Mouse (Mus musculus): ENCODE data around the gene Pabpn1l. TPM values are rescaled to one million over a fixed set of nuclear protein-coding genes. Genes with fewer than 3 reads are reported as not detected.
A peak's percentile ranks its signal among the peaks of the same experiment; 100 is the strongest.

The Pabpn1l gene
- polyA plus RNA-seq, 1 experiment from 2014 or later, result not detected

DNA sequence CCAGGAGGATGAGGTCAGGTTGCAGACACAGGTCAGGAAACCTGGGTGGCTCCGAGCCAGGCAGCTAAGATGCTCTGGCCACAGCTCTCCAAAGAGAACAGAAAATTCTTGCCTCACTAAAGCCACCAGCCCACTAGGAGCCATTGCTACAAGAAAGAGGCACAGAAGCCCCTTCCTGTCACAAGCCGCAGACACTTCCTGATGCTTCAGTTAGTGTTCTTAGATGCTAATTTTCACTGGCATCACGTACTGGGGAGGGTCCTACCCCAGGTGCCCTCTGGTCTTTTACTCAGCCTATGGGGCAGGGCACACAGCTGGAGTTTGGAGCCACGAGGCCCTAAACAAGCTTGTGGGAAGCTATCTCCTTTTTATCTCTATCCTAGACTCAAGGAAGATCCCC lies 26.5 kb downstream of the Pabpn1l start:
- Histone ChIP-seq H3K36me3 (no peaks in the 10 kb centered on the region), H3K4me2 (no peak overlapping the region), H3K9ac (no peak overlapping the region), H3K9me3 (replicated peaks) (no peaks in the 10 kb centered on the region), H3K4me3 (replicated peaks) (no peak overlapping the region), H3K27me3 (no peaks in the 10 kb centered on the region), H3K4me1 (replicated peaks) (peaks cover 21% of the 10 kb centered on the region), H3K27ac (no peak overlapping the region)
- 42% methylated on average over 4 of the region's 4 CpGs for WGBS (ENCODE audit: insufficient replicate concordance)
- ATAC-seq (ENCODE audit: low read depth) (no peak), DNase-seq (no peak)

DNA sequence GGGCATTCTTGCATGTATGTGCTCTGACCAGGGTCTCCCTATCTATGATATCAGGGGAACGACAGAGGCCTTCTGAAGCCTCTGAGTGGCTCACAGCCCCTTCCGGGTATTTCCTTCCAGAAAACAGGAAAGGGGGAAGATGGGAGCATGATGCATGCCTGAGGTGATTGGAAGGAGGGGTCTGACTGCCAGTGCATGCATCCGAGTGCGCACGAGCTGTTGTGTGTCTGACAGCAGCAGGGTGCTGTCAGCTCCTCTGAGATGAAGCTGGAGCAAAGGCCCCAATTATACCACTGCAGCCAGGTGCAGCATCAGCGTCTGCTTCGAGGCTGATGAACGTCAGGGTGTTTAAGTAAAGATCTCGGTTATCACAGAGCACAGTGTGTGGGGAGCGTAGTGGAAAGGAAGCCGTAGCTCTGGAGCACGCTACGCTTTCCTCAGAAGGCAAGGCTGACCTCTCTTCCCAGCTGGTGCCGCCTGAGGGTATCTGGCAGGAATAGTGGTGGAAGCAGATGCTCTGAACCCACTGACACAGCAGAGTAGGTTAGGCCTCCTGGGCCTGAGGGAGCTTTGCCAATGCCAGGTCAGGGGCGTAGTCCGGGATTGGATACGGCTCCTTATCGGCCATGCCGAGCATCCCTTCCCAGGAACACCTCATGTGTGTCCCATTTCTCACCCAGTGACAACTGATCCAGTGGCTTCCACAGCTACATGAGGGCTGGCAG lies 28.6 kb downstream of the Pabpn1l start:
- H3K4me3 ChIP-seq (replicated peaks), result no peak overlapping the region
- ATAC-seq (ENCODE audit: low read depth) (no peak), DNase-seq (no peak)
- H3K4me2 ChIP-seq, result 0 out of 2 replicates have a peak overlapping the region, but pooled peaks have one; percentile 4
- H3K27ac ChIP-seq, result peak overlapping the region; percentile 50
- no peaks in the 10 kb centered on the region for H3K9me3 ChIP-seq (replicated peaks)
- no peak overlapping the region for H3K9ac ChIP-seq
- H3K27me3 ChIP-seq, result no peaks in the 10 kb centered on the region
- WGBS (ENCODE audit: insufficient replicate concordance), result 75% methylated on average over 19 of the region's 19 CpGs
- no peaks in the 10 kb centered on the region for H3K36me3 ChIP-seq
- peaks cover 21% of the 10 kb centered on the region for H3K4me1 ChIP-seq (replicated peaks)

DNA sequence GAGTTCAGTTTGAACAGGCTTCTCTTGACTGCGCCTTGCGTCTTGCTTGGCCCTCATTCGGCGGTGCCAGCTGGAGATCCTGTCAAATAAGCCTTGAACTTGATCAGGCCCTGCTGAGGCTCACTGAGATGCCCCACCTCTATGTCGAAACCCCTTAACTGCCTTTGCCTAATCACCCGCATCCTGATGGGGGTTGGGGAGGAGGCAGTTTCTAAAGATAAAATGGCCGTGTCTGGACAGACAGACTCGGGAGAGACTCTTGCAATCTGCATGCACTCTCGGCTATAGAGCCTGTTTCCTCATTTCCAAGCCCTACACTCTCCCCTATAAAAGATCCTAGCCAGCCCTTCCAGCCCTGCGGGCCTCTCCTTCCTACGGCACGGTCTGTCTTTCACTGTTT lies 29.3 kb downstream of the Pabpn1l start:
- Histone ChIP-seq H3K27me3 (no peaks in the 10 kb centered on the region), H3K36me3 (no peaks in the 10 kb centered on the region), H3K4me3 (replicated peaks) (no peak overlapping the region), H3K4me2 (0 out of 2 replicates have a peak overlapping the region, but pooled peaks have one; percentile 4), H3K9ac (no peak overlapping the region), H3K4me1 (replicated peaks) (peaks cover 21% of the 10 kb centered on the region), H3K27ac (peak overlapping the region; percentile 50), H3K9me3 (replicated peaks) (no peaks in the 10 kb centered on the region)
- peak; percentile 21 for DNase-seq
- ATAC-seq (ENCODE audit: low read depth), result peak; percentile 42; the same call in 1 of the 2 replicates
- 49% methylated on average over 12 of the region's 12 CpGs for whole genome bisulfite sequencing (ENCODE audit: insufficient replicate concordance)

DNA sequence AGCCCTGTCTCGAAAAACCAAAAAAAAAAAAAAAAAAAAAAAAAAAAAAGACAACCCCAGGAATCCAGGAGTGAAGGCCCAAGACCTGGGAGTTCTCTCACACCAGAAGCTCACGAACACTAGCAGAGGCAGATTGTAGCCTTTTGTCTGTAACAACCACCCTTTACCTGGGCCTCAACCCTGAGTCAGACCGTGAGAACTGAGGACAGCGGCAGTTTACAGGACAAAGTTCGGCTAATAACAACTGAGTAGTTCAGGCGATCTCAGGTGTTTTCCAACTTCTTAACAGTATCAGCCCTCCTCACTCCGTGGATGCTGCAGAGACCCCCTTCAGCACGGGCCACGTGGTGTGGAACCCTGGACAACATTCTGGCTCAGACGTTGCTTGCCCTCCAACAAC lies 35.8 kb downstream of the Pabpn1l start:
- H3K4me1 ChIP-seq (replicated peaks), result peaks cover 20% of the 10 kb centered on the region
- DNase-seq (no peak), ATAC-seq (ENCODE audit: low read depth) (no peak)
- H3K27ac ChIP-seq, result no peak overlapping the region
- H3K36me3 ChIP-seq, result no peaks in the 10 kb centered on the region
- H3K4me2 ChIP-seq, result no peak overlapping the region
- H3K27me3 ChIP-seq, result peaks cover 4% of the 10 kb centered on the region; the same call in 1 of the 2 replicates
- no peaks in the 10 kb centered on the region for H3K9me3 ChIP-seq (replicated peaks)
- no peak overlapping the region for H3K9ac ChIP-seq
- no peak overlapping the region for H3K4me3 ChIP-seq (replicated peaks)
- 75% methylated on average over 10 of the region's 10 CpGs for WGBS (ENCODE audit: insufficient replicate concordance)

DNA sequence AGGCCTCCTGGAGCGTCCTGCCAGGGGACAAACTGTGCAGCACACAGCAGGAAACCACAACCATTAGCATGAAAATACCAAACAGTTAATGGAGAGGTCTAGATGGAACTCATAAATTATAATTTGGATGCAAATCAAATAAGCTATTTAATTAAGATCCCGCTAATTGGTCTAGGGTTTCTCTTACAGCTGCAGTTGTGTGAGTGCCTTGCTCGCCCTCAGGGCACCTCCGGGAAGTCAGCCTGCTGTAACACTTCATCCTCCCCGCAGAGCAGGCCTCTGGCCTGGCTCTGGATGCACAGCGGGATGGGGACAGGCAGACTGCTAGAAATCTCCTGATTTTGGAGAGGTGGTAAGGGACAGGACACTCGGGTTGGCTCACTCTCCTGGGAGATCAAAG lies 36.4 kb downstream of the Pabpn1l start:
- Histone ChIP-seq H3K36me3 (no peaks in the 10 kb centered on the region), H3K4me3 (replicated peaks) (no peak overlapping the region), H3K9me3 (replicated peaks) (no peaks in the 10 kb centered on the region), H3K27me3 (peaks cover 4% of the 10 kb centered on the region; the same call in 1 of the 2 replicates), H3K9ac (no peak overlapping the region), H3K4me2 (no peak overlapping the region), H3K4me1 (replicated peaks) (peaks cover 20% of the 10 kb centered on the region), H3K27ac (no peak overlapping the region)
- WGBS (ENCODE audit: insufficient replicate concordance), result 76% methylated on average over 7 of the region's 7 CpGs
- ATAC-seq (ENCODE audit: low read depth) (no peak), DNase-seq (no peak)

DNA sequence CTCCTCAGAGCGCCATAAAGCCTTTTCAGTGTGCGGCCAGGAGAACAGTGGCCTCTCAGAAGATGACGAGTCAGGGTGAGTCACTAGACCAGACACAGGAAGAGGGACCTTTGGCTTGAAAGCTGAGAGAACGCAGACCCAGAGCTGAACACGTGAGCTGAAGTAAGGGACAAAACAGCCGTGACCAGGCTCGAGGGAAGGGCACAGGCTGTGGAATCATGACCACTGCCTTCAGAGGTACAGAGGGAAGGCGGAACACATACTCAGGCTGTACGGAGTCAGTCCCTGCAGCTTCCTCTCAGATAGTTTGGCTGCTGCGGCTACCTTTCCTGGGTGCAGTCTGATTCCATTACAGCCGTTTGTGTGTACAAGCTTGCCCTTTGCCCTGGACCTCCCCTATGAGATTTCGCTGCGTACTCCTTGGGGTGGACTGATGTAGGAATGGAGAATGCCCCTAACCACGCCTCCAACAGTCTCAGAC lies 37.1 kb downstream of the Pabpn1l start:
- Histone ChIP-seq H3K27me3 (peaks cover 4% of the 10 kb centered on the region; the same call in 1 of the 2 replicates), H3K27ac (no peak overlapping the region), H3K36me3 (no peaks in the 10 kb centered on the region), H3K9me3 (replicated peaks) (no peaks in the 10 kb centered on the region), H3K9ac (no peak overlapping the region), H3K4me2 (no peak overlapping the region), H3K4me1 (replicated peaks) (peaks cover 20% of the 10 kb centered on the region), H3K4me3 (replicated peaks) (no peak overlapping the region)
- ATAC-seq (ENCODE audit: low read depth) (peak; percentile 24), DNase-seq (no peak)
- WGBS (ENCODE audit: insufficient replicate concordance), result 49% methylated on average over 14 of the region's 14 CpGs

DNA sequence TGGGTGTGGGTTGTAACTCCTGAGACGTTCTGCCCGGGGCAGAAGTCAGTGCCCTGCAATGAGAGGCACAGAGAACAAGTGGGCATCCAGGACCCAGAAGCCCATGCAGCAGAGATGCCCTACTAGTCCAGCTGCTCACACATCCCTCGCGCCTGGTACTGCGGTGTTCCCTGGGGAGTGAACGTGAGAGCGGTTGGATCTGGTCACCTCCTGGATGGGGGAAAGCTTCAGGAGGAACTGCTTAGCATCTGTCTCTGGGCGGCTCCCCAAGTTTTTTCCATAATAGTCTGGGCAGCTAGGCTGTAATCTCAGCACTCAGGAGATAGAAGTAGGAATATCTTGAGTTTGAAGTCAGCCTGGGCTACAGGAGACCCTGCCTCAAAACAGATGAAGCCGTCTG lies 37.6 kb downstream of the Pabpn1l start:
- H3K4me3 ChIP-seq (replicated peaks), result no peak overlapping the region
- 79% methylated on average over 9 of the region's 9 CpGs for WGBS (ENCODE audit: insufficient replicate concordance)
- H3K4me1 ChIP-seq (replicated peaks), result peaks cover 20% of the 10 kb centered on the region
- H3K27ac ChIP-seq, result no peak overlapping the region
- H3K27me3 ChIP-seq, result peaks cover 4% of the 10 kb centered on the region; the same call in 1 of the 2 replicates
- H3K9me3 ChIP-seq (replicated peaks), result no peaks in the 10 kb centered on the region
- H3K36me3 ChIP-seq, result no peaks in the 10 kb centered on the region
- DNase-seq, result no peak
- no peak overlapping the region for H3K9ac ChIP-seq
- no peak overlapping the region for H3K4me2 ChIP-seq
- no peak for ATAC-seq (ENCODE audit: low read depth)

DNA sequence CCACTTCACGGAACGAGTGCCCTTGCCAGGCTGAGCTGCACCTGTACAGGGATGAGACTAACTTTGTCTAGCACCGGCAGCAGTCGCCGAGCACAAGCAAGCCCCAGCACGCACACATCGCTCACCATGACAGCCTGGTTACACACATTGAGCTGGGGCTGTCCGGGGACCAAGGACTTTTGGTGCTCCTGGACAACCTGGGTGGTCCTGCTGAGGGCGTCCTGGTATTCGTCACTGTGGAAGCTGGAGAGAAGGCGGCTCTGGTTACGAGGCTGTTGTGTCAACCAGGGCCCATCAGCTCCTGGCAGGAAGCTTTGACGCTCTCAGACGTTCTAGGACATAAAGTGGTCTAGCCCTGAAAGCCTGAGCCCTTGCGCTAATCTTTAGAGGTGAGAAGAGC lies 41.6 kb downstream of the Pabpn1l start:
- Histone ChIP-seq H3K36me3 (no peaks in the 10 kb centered on the region), H3K4me3 (replicated peaks) (no peak overlapping the region), H3K27me3 (peaks cover 4% of the 10 kb centered on the region; the same call in 1 of the 2 replicates), H3K9me3 (replicated peaks) (no peaks in the 10 kb centered on the region), H3K4me2 (no peak overlapping the region), H3K9ac (no peak overlapping the region), H3K27ac (no peak overlapping the region), H3K4me1 (replicated peaks) (peaks cover 27% of the 10 kb centered on the region)
- 75% methylated on average over 15 of the region's 15 CpGs for WGBS (ENCODE audit: insufficient replicate concordance)
- DNase-seq (no peak), ATAC-seq (ENCODE audit: low read depth) (no peak)

DNA sequence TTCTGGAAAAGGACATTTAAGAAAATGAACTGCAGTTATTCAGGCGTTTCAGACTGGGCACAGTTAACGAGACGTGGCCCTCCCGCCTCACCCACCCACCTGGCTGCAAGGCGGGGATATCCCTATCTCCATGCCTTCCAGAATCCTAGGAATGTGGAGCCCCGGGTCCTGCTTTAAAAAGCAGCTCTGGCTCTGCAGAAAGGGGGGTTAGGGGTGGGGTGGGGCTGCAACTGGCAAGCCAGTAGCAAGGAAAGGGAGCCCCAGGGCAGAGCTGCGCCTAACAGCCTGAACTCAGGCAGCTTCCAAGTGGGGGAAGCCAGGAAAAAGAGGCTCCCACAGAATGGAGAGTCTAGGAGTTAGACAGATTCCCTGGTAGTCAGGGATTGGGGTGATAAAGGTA lies 43.3 kb downstream of the Pabpn1l start:
- WGBS (ENCODE audit: insufficient replicate concordance), result 68% methylated on average over 7 of the region's 7 CpGs
- DNase-seq, result no peak
- H3K9ac ChIP-seq, result no peak overlapping the region

DNA sequence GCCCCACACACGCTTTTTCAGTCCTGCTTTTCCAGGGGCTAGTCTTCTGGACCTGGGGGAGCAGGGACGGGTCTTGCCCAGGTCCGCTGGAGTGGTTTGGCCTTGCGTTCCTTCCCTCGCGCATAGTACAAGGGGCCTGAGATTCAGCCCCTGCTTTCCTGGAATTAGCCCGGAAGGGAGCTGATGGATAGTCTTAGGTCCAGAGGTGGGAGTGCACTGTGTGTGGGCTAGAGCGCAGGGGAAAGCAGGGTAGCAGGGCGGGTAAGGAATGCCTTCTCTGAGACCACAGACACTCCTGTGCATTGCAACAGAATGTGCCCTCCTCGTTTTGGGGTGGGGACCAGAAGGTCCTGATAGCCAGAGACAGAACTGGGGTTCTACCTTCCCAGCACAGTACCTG lies 45.4 kb downstream of the Pabpn1l start:
- WGBS (ENCODE audit: insufficient replicate concordance), result 58% methylated on average over 10 of the region's 10 CpGs
- DNase-seq (no peak), ATAC-seq (ENCODE audit: low read depth) (no peak)
- Histone ChIP-seq H3K4me1 (replicated peaks) (peaks cover 54% of the 10 kb centered on the region), H3K9me3 (replicated peaks) (no peaks in the 10 kb centered on the region), H3K27me3 (no peaks in the 10 kb centered on the region), H3K36me3 (peaks cover 29% of the 10 kb centered on the region), H3K4me3 (replicated peaks) (peak overlapping the region; percentile 74), H3K27ac (peak overlapping the region; percentile 88; the same call in 1 of the 2 replicates), H3K9ac (no peak overlapping the region), H3K4me2 (peak overlapping the region; percentile 94)

More for the DNA sequence above, 43.3 kb downstream of the Pabpn1l start:
- no peak overlapping the region for H3K27ac ChIP-seq
- ATAC-seq (ENCODE audit: low read depth), result no peak
- no peak overlapping the region for H3K4me2 ChIP-seq
- H3K36me3 ChIP-seq, result peaks cover 8% of the 10 kb centered on the region
- H3K27me3 ChIP-seq, result peaks cover 4% of the 10 kb centered on the region; the same call in 1 of the 2 replicates
- no peaks in the 10 kb centered on the region for H3K9me3 ChIP-seq (replicated peaks)
- peaks cover 33% of the 10 kb centered on the region for H3K4me1 ChIP-seq (replicated peaks)
- no peak overlapping the region for H3K4me3 ChIP-seq (replicated peaks)

DNA sequence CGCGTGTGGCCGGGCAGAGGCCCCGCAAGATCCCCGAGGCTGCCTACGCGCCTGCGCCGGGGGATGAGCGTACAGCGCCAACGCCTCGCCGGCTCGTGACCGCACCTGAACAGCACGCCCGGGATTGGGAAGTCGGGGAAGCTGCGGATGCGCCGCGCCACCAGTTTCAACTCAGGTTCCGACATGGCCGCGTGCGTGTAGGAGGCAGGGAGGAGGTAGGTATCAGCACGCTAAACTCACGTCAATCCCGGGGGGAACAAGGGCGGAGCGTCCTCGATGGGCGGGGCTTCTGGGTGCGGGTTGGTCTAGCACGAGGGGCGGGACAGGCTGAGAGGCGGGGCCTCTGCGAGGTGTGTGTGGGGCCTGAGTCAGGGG lies 45.9 kb downstream of the Pabpn1l start, which contains the start of gene Aprt:
TSS of gene Aprt (minus strand) at position 262 of the 375 bp plus-strand sequence.
- DNase-seq (peak; percentile 96), ATAC-seq (ENCODE audit: low read depth) (peak; percentile 86)
- H3K36me3 ChIP-seq, result peaks cover 34% of the 10 kb centered on the region
- H3K27me3 ChIP-seq, result no peaks in the 10 kb centered on the region
- no peaks in the 10 kb centered on the region for H3K9me3 ChIP-seq (replicated peaks)
- H3K4me3 ChIP-seq (replicated peaks), result peak within 1 kb of the TSS; percentile 74
- H3K4me2 ChIP-seq, result peak within 1 kb of the TSS; percentile 94
- WGBS (ENCODE audit: insufficient replicate concordance), result under 1% methylated on average over 39 of the region's 39 CpGs
- peak within 1 kb of the TSS; percentile 88 for H3K27ac ChIP-seq
- H3K4me1 ChIP-seq (replicated peaks), result peaks cover 59% of the 10 kb centered on the region
- H3K9ac ChIP-seq, result peak within 1 kb of the TSS; percentile 85
